Mouse (Mus musculus) pancreas, adult 10 weeks (tissue): ENCODE measurements around the gene Stmn3. TPM values are rescaled to one million over a fixed set of nuclear protein-coding genes. Genes with fewer than 3 reads are reported as not detected.

Experiments used
- polyA plus RNA-seq: library from polyadenylated mRNA; stranded (reverse); fragments of 350-450 nt; fragmentation: Illumina TruSeq; extraction: RNeasy Lipid Tissue Mini Kit (QIAGEN cat#74804); gene quantifications from one replicate; pipeline ENCODE4 v1.2.3, GENCODE M21; 2015; ENCODE audit warnings: low read depth, low replicate concordance; ENCODE audit not compliant: insufficient read depth

Stmn3 gene
- 2.3 TPM for polyA plus RNA-seq

DNA sequence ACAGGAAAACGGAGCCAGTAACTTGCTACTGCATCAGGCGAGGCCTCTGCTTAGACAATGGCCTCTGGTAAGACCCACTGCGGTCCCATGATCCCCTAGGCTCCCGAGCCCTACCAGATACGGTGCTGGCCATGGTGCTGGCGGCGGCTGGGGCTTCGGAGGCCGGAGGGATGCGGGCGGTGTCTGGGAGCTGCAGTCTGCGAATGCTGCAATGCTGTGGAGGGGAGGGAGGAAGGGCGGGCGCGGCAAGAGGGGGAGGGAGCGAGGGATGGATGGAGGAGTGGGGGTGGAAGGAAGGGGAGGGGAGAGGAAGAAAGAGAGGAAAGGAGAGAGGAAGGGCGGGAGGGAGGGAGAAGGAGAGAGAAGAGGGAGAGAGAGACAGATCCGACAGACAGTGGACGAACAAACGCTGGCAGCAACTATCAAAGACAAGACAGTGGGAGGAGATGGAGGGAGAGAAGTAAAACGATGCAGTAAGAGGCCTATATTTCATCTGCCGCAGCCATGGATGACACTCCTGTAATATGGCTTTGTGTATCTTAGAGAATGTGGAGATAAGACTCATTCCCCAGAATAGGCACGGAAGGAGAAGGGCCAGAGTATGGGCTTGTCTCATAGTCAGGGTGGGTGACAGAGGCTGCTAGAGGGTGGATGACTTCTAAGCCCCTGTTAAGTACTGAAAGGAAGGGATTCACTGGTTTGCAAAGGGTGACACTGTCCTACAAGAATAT lies at the start of gene Stmn3:
Gene Stmn3 (minus strand): TSS at position 421 of the 731 bp plus-strand sequence.

GRCm38 (mm10) chr2:181319248-181320102 lies 5.2 kb upstream of the Stmn3 start, which contains the start of gene Rtel1:
TSS of gene Rtel1 (plus strand) at chr2:181319739.

GRCm38 (mm10) chr2:181287958-181288350 lies 26.3 kb downstream of the Stmn3 start, which contains the start of gene Gmeb2:
TSS of gene Gmeb2 (minus strand) at chr2:181288035.

Other genes starting within 250 kb of the Stmn3 start
- gene Kcnq2, start 179.2 kb downstream of the Stmn3 start, polyA plus RNA-seq, result 0.20 TPM
- 1.8 TPM for gene Eef1a2, start 157.5 kb downstream of the Stmn3 start, polyA plus RNA-seq
- 43.4 TPM for gene Ppdpf, start 127.3 kb downstream of the Stmn3 start, polyA plus RNA-seq
- 0.22 TPM for gene Ptk6, start 111.7 kb downstream of the Stmn3 start, polyA plus RNA-seq
- gene Srms, start 101.3 kb downstream of the Stmn3 start, polyA plus RNA-seq, result not detected
- gene Fndc11, start 94.5 kb downstream of the Stmn3 start, polyA plus RNA-seq, result not detected
- gene Helz2, start 72.5 kb downstream of the Stmn3 start, polyA plus RNA-seq, result 6.5 TPM
- gene Gmeb2, start 26.5 kb downstream of the Stmn3 start, polyA plus RNA-seq, result 11.1 TPM
- 12.2 TPM for gene Rtel1, start 5.2 kb upstream of the Stmn3 start, polyA plus RNA-seq
- 10.8 TPM for gene Zgpat, start 50.4 kb upstream of the Stmn3 start, polyA plus RNA-seq
- 23.0 TPM for gene Arfrp1, start 50.9 kb upstream of the Stmn3 start, polyA plus RNA-seq
- 31.4 TPM for gene Lime1, start 65.6 kb upstream of the Stmn3 start, polyA plus RNA-seq
- gene Zbtb46, start 144.9 kb upstream of the Stmn3 start, polyA plus RNA-seq, result 5.8 TPM
- not detected for gene Abhd16b, start 178.7 kb upstream of the Stmn3 start, polyA plus RNA-seq
- gene Tpd52l2, start 182.6 kb upstream of the Stmn3 start, polyA plus RNA-seq, result 18.3 TPM
- gene Dnajc5, start 206.0 kb upstream of the Stmn3 start, polyA plus RNA-seq, result 9.5 TPM